Mouse (Mus musculus) monocyte, adult 5-6 weeks (primary cell): ENCODE results near the gene Slc25a5. TPM values are rescaled to one million over a fixed set of nuclear protein-coding genes. Genes with fewer than 3 reads are reported as not detected.
A peak's percentile ranks its signal among the peaks of the same experiment; 100 is the strongest.

ENCODE experiments used
- ATAC-seq: fragments of 153-309, 156-312 bp; replicated peaks from 2 replicates; pipeline ENCODE4 v1.8.0; 2017; ENCODE audit warnings: mild to moderate bottlenecking; ENCODE audit not compliant: low TSS enrichment, insufficient number of reproducible peaks, severe bottlenecking, poor library complexity, low FRiP score
- total RNA-seq: library from RNA; stranded (forward); fragments of 200-1000, 200-491, 200-594 nt; gene quantifications from 3 replicates; pipeline ENCODE4 v1.2.3, GENCODE M21; 2017

Gene Slc25a5
- total RNA-seq: 373 to 641 TPM (median 606 TPM) in 3 replicates

GRCm38 (mm10) chrX:36795424-36796162 lies at the start of gene Slc25a5:
Gene Slc25a5 (plus strand): TSS chrX:36795651.
- ATAC-seq: peak; percentile 91

- ATAC-seq: no peak
Observed at GRCm38 (mm10) chrX:36746789-36747188, 48.7 kb upstream of the Slc25a5 start.

- ATAC-seq: no peak
Observed at GRCm38 (mm10) chrX:36748573-36748972, 46.9 kb upstream of the Slc25a5 start.

GRCm38 (mm10) chrX:36749281-36749785 lies 46.1 kb upstream of the Slc25a5 start:
- ATAC-seq: no peak

GRCm38 (mm10) chrX:36750591-36750990 lies 44.9 kb upstream of the Slc25a5 start:
- no peak for ATAC-seq

- no peak for ATAC-seq
Observed at GRCm38 (mm10) chrX:36752586-36752985, 42.9 kb upstream of the Slc25a5 start.

- ATAC-seq: no peak
Observed at GRCm38 (mm10) chrX:36757796-36758472, 37.5 kb upstream of the Slc25a5 start.

GRCm38 (mm10) chrX:36758566-36758965 lies 36.9 kb upstream of the Slc25a5 start:
- ATAC-seq: peak; percentile 59; the same call in 1 of the 2 replicates

GRCm38 (mm10) chrX:36760946-36761635 lies 34.4 kb upstream of the Slc25a5 start:
- ATAC-seq: peak; percentile 68; the same call in 1 of the 2 replicates

- ATAC-seq: no peak
Observed at GRCm38 (mm10) chrX:36762289-36762688, 33.2 kb upstream of the Slc25a5 start.

GRCm38 (mm10) chrX:36762894-36763293 lies 32.6 kb upstream of the Slc25a5 start:
- no peak for ATAC-seq

GRCm38 (mm10) chrX:36763298-36763933 lies 32.0 kb upstream of the Slc25a5 start:
- ATAC-seq: no peak

- no peak for ATAC-seq
Observed at GRCm38 (mm10) chrX:36763934-36764317, 31.5 kb upstream of the Slc25a5 start.

- ATAC-seq: no peak
Observed at GRCm38 (mm10) chrX:36767386-36767785, 28.1 kb upstream of the Slc25a5 start.

GRCm38 (mm10) chrX:36772591-36772990 lies 22.9 kb upstream of the Slc25a5 start:
- ATAC-seq: no peak

- ATAC-seq: no peak
Observed at GRCm38 (mm10) chrX:36775520-36775919, 19.9 kb upstream of the Slc25a5 start.

- ATAC-seq: no peak
Observed at GRCm38 (mm10) chrX:36777694-36778093, 17.8 kb upstream of the Slc25a5 start.

GRCm38 (mm10) chrX:36789360-36789759 lies 6.1 kb upstream of the Slc25a5 start:
- no peak for ATAC-seq

GRCm38 (mm10) chrX:36794571-36794970 lies 880 bp upstream of the Slc25a5 start:
- ATAC-seq: no peak
